Mouse (Mus musculus) lung, adult 2 months (tissue): ENCODE data around the gene Rnf208. TPM values are rescaled to one million over a fixed set of nuclear protein-coding genes. Genes with fewer than 3 reads are reported as not detected.

Experiments
- DNase-seq: peaks from one replicate; pipeline ENCODE4 v3.0.0; 2022
- H3K4me1 ChIP-seq: fragments of 200-500 bp; 2 replicates; pipeline ENCODE4 v1.6.1; 2011; ENCODE audit warnings: low read length; ENCODE audit not compliant: control insufficient read depth, insufficient read depth
- H3K4me3 ChIP-seq: fragments of 200-500 bp; replicated peaks from 2 replicates; pipeline ENCODE3; 2011; ENCODE audit warnings: low read depth, mild to moderate bottlenecking, control low read depth, low read length; ENCODE audit errors: extremely low read depth
- CTCF ChIP-seq: fragments of 200-500 bp; IDR thresholded peaks from 2 replicates; pipeline ENCODE4 v1.5.1; 2011; ENCODE audit warnings: mild to moderate bottlenecking, low read length, control low read depth; ENCODE audit not compliant: insufficient read depth
- POLR2A ChIP-seq: fragments of 200-500 bp; IDR thresholded peaks from 2 replicates; pipeline ENCODE4 v1.6.1; 2011; ENCODE audit warnings: low read depth, mild to moderate bottlenecking, control low read depth, low read length, borderline replicate concordance; ENCODE audit errors: extremely low read depth
- WGBS: fragments of 180-500 bp; shearing (Covaris S2); methylation state at CpG from one replicate; pipeline ENCODE4 v1.1.7; 2018; 5-methylcytosine and 5-hydroxymethylcytosine counted together
- polyA plus RNA-seq: library from polyadenylated mRNA; depleted of rRNA; stranded (reverse); fragments of >200 nt; gene quantifications from 2 replicates; pipeline ENCODE4 v1.2.3, GENCODE M21; 2012; rRNA removed

Gene Rnf208
- 14.1 and 28.6 TPM in 2 replicates for polyA plus RNA-seq

GRCm38 (mm10) chr2:25242101-25242506 lies at the start of gene Rnf208, which contains the start of gene Cysrt1:
Gene Rnf208, plus strand, starts transcription at chr2:25242255.
Gene Cysrt1, minus strand, starts transcription at chr2:25242452.
- H3K4me1 ChIP-seq, result peaks cover 6% of the 10 kb centered on the region
- under 1% methylated on average over 57 of the region's 59 CpGs for WGBS
- peak within 1 kb of the TSS; percentile 42 for H3K4me3 ChIP-seq
- TF ChIP-seq POLR2A, result no peak
- no peak for TF ChIP-seq CTCF
- DNase-seq, result no peak

GRCm38 (mm10) chr2:25193330-25193770 lies 48.7 kb upstream of the Rnf208 start:
- peak; percentile 93 for TF ChIP-seq CTCF
- TF ChIP-seq POLR2A, result 0 out of 2 replicates have a peak, but pooled peaks have one; percentile 18
- peak; percentile 80 for DNase-seq
- Histone ChIP-seq H3K4me1 (peaks cover 26% of the 10 kb centered on the region), H3K4me3 (no peak overlapping the region)
- WGBS, result under 1% methylated on average over 6 of the region's 6 CpGs

- TF ChIP-seq CTCF (no peak), POLR2A (no peak)
- no peak overlapping the region for H3K4me3 ChIP-seq
- no peak for DNase-seq
- WGBS, result 63% methylated on average over 5 of the region's 5 CpGs
- peaks cover 26% of the 10 kb centered on the region for H3K4me1 ChIP-seq
These were observed 48.0 kb upstream of the Rnf208 start for GRCm38 (mm10) chr2:25194006-25194405.

- WGBS, result 52% methylated on average over 17 of the region's 17 CpGs
- H3K4me3 ChIP-seq, result peak overlapping the region; percentile 4
- peak; percentile 29 for DNase-seq
- 0 out of 2 replicates have a peak, but pooled peaks have one; percentile 28 for TF ChIP-seq POLR2A
- no peak for TF ChIP-seq CTCF
- H3K4me1 ChIP-seq, result peaks cover 26% of the 10 kb centered on the region
These were observed 47.4 kb upstream of the Rnf208 start for GRCm38 (mm10) chr2:25194486-25195171.

- DNase-seq, result peak; percentile 72
- 22% methylated on average over 55 of the region's 55 CpGs for WGBS
- Histone ChIP-seq H3K4me3 (peak overlapping the region; percentile 61), H3K4me1 (peaks cover 26% of the 10 kb centered on the region)
- TF ChIP-seq CTCF (no peak), POLR2A (no peak)
These were observed 46.6 kb upstream of the Rnf208 start for GRCm38 (mm10) chr2:25195211-25196156.

GRCm38 (mm10) chr2:25196172-25196954 lies 45.7 kb upstream of the Rnf208 start, which contains the start of gene Tor4a:
Gene Tor4a, minus strand, starts transcription at chr2:25196886.
- peak; percentile 83 for DNase-seq
- TF ChIP-seq CTCF (no peak), POLR2A (peak; percentile 79; the same call in 1 of the 2 replicates)
- WGBS, result 6% methylated on average over 8 of the region's 8 CpGs
- Histone ChIP-seq H3K4me3 (peak within 1 kb of the TSS; percentile 61), H3K4me1 (peaks cover 26% of the 10 kb centered on the region)

GRCm38 (mm10) chr2:25197191-25197590 lies 44.9 kb upstream of the Rnf208 start:
- H3K4me1 ChIP-seq, result peaks cover 26% of the 10 kb centered on the region
- H3K4me3 ChIP-seq, result peak overlapping the region; percentile 61
- DNase-seq, result no peak
- 16% methylated on average over 2 of the region's 2 CpGs for WGBS
- TF ChIP-seq POLR2A (no peak), CTCF (no peak)

GRCm38 (mm10) chr2:25197946-25198345 lies 44.1 kb upstream of the Rnf208 start:
- no peak overlapping the region for H3K4me3 ChIP-seq
- no peak for DNase-seq
- no peak for TF ChIP-seq CTCF
- no peak for TF ChIP-seq POLR2A
- peaks cover 26% of the 10 kb centered on the region for H3K4me1 ChIP-seq
